Mouse (Mus musculus) c-Kit-negative CD71-positive TER-119-positive erythroid progenitor cells, embryonic 14.5 days (primary cell): ENCODE results near the gene Gm3336.

Experiments
- DNase-seq: peaks from one replicate; pipeline ENCODE4 v3.0.0-alpha.2; 2013; ENCODE audit warnings: low read depth, low spot score

Gene Gm3336

DNA sequence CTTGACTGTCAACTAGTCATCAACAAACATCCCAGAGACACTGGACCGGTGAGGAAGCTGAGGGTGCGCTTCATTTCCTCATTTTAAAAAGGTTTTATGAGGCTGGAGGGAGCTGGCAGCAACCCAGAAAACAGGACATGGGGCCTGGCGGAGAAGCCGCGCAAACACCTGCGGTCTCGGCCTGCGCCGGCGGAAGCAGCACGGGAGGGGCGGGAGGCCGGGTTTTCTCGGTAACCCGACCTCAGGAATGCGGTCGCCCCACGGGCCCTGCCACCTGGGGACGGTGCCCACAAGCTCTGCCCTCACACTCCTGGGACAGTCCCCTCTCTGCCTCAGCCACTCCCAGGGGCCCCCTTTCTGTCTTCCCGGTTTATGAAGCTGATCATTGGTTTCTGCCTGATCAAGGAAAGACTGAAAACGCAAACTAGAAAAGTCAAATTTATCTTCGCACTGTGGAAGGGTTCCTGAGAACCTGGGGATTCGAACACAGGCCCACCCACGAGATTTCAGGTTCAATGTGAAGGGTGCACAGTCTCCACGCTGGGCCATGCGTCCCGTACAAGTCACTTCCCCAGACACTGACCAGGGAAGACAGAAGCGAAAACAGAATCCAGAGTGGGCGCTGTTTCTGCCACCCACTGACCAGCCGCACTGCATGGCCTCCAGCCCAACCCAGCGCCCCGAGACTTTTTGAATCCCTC is 22.9 kb upstream of the Gm3336 start:
- DNase-seq, result no peak

DNA sequence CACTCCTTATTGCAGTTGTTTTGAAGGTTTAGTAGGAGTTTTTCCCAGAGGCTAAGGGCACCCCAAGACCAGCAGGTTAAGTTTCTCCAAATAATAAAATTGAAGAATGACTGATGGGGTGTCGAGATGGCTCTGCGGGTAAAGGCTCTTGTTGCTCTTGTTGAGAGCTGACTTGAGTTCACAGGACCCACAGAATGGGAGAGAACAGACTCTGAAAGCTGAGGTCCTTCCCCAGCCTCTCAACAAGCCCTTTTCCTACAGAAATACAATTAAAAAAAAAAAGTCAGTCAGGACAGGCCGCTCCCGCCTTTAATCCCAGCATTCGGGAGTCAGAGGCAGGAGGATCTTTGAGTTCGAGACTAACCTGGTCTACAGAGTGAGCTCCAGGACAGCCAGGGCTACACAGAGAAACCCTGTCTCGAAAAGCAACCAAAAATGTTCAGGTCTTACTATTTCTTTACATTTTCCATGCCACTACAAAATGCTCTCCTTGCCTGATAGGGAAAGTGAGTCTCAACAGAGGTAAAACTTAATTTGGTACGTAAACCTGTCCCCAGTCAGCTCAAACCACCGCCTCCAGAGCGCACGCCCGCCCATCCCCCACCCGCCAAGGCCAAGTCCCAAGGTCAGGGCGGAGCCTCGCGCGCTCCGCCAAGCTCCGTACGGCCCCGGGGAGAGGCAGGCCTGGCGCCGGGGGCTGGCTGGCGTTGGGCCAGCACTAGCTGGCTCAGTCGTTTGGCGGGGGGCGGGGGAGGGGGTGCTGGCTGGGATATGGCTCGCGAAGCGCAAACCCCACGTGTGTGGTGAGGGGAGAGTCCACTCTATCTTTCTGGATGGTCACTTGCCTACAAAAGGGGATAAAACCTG is 22.1 kb upstream of the Gm3336 start:
- DNase-seq, result peak; percentile 80

DNA sequence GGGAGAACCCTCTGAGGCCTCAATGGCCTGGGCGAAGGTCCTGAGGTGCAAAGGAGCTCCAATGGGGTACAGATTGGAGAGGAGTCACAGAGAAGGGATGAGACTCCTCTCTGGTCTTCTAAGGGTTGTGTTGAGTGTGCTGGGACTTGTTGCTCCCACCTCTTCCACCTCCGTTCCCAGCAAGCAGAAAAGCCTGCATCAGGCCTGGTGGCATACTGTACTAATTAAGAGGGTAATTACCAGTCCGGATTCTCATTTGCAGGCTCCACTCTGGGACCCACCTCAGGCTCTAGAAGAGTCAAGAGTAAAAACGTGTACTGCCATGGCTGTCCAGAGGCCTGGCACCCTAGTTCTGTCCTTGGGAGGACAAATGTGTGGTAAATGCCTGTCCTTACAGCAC is 21.4 kb upstream of the Gm3336 start:
- no peak for DNase-seq

DNA sequence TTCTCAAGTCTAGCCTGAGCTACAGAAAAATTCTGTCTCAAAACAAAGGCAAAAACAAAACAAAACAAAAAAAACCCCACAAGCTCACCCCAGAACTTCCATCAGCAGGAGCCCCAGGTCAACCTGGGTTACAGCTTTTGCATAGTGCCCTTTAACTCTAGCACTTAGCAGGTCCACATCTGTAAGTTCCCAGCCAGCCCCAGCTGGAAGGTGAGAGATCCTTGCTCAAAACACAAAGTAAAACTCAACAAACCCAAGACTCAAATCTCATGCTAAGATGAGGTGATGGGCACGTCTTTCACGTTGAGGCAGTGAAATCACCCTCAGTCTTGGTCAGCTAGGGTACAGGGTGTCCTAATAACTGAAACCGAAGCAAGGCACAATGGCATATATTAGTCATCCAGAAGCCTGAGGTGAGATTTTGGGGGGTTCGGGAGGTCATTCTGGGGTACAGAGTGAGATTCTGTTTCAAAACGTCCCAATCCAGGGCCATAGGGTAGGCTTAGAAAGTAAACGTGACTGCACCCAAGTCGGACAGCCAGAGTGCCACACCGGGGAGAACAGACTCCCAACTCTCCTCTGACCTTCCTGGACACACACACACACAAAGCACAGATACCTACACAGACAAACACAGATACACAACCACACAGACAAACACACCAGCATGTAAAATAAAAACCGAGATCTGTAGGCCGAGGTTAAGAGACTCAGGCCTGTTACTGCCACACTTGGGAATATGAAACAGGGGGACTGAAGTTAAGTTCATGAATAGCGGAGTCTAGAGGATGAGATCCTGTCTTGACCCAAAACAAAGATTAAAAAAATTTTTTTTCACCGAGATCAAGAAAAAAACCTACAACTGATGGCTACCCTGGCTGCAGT is 20.7 kb upstream of the Gm3336 start:
- no peak for DNase-seq

DNA sequence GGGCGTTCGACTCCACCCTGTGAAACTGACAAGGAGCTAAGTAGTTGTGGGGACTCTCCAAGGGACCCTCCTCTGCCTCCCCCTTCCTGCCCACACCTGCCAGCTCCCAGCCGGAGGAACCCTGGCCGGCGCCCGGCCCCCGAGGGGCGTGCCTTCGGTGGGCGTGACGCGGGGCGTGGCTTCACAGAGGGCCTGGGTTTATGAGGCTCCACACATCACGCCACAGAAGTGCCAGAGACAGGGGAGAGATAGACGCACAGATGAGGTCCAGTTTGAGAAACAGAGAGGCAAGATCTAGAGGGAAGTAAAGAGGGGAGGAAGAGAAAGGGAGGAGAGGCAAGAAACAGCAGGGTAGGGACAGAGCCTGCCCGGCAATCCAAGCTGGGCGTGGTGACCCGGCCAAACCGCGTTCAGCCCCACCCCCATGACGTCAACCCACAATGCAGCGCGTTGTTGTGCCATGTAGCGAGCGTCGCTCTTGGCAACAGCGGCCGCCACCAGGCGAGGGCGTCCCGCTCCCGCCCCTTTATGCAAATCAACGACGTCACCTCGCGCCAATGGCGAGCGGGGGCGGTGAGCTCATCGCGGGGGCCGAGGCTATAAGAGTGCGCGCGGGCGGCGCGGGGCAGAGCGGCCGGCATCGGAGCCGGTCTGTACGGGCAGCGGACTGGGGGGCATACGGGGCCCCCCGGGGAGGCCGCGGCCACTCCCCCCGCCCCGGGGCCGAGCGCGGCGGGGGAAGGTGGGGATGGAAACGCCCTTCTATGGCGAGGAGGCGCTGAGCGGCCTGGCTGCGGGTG is 19.8 kb upstream of the Gm3336 start, which contains the start of gene Jund:
Gene Jund (plus strand): TSS at position 640 of the 800 bp plus-strand sequence.
- peak; percentile 99 for DNase-seq

DNA sequence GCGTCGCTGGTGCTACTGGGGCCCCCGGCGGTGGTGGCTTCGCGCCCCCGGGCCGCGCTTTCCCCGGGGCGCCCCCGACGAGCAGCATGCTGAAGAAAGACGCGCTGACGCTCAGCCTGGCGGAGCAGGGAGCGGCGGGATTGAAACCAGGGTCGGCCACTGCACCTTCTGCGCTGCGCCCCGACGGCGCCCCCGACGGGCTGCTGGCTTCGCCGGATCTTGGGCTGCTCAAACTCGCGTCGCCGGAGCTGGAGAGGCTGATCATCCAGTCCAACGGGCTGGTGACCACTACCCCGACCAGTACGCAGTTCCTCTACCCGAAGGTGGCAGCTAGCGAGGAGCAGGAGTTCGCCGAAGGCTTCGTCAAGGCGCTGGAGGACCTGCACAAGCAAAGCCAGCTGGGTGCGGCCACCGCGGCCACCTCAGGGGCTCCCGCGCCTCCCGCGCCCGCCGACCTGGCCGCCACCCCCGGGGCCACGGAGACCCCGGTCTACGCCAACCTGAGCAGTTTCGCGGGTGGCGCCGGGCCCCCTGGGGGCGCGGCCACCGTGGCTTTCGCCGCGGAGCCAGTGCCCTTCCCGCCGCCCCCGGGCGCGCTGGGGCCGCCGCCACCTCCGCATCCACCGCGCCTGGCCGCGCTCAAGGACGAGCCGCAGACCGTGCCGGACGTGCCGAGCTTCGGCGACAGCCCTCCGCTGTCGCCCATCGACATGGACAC is 19.1 kb upstream of the Gm3336 start:
- peak; percentile 40 for DNase-seq

DNA sequence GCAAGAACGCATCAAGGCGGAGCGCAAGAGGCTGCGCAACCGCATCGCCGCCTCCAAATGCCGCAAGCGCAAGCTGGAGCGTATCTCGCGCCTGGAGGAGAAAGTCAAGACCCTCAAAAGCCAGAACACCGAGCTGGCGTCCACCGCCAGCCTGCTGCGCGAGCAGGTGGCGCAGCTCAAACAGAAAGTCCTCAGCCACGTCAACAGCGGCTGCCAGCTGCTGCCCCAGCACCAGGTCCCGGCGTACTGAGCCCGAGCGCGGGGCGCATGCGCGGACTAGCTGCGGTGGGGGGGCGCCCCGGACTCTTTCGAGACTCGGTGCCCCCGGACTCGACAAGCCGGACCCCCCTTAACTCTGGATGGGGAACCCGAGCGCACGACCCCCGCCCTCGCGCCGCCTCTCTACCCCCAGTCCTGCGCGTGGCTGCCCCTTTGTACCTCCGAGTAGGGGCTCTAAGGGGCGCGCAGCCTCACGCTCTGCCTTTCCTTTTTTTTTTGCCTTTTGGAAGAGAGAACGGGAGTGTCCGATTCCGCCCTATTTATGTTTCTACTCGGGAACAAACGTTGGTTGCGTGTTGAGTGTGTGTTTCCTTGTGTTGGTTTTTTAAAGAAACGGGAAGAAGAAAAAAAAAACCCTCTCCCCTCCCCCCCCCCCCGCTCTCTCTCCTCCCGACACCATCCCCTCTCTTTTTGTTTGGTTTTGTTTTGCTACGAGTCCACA is 18.3 kb upstream of the Gm3336 start:
- DNase-seq, result peak; percentile 47

DNA sequence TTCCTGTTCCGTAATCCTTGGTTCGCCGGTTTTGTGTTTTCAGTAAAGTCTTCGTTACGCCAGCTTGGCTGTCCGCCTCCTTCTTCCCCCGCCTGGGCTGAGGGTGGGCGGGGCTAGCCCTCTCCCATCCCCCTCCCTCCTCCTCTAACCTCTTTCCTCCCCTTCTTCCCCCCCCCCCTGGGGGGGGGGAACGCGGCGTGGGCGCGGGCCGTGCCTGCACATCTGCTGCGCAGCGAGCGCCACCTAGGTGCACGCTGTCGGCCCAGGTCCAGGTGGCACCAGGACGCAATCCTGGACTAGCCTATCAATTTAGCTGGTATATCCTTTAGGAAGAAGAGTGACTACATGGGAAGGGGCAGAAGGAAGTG is 17.8 kb upstream of the Gm3336 start:
- DNase-seq, result peak; percentile 66

DNA sequence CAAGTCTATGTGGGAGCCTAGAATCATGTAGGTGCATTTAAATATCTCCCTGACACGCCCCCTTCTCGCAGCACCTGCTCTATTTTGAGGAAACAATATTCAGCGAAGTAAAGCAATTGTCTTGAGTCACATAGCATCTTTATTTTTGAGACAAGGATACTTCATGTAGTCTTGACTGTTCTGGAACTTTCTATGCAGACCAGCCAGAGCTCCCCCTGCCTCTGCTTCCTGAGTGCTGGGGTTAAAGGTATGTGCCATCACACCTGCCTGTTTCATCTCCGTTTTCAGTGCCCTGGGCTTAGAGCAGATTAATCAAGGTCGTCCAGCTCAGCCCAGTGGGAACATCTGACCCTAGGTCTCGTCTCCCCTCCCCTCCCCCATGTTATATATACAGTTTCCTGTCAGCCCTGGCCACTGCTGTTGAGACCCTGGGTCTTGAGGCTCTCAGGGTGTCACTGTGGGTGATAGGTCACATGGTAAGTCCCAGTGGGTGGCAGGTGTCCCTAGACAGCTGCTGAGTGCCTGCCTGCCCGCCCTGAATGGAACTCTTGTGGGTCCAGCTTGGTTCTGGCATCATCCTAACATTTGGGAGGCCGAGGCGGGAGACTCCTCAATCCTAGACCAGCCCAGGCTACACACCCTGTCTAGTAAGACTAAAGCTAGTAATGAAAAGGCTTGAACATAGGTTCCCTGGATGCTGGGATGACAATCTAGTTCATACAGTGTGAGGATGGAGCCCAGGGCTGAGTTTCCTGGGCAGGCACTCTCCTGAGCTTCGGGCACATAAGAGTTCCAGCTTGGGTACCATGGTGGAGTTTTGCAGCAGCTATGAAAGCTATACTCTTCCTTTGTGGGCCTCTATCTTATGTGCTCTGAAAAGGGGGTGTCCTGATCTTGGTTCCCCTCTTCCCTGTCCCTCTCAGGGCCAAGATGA is 17.0 kb upstream of the Gm3336 start:
- DNase-seq, result no peak

DNA sequence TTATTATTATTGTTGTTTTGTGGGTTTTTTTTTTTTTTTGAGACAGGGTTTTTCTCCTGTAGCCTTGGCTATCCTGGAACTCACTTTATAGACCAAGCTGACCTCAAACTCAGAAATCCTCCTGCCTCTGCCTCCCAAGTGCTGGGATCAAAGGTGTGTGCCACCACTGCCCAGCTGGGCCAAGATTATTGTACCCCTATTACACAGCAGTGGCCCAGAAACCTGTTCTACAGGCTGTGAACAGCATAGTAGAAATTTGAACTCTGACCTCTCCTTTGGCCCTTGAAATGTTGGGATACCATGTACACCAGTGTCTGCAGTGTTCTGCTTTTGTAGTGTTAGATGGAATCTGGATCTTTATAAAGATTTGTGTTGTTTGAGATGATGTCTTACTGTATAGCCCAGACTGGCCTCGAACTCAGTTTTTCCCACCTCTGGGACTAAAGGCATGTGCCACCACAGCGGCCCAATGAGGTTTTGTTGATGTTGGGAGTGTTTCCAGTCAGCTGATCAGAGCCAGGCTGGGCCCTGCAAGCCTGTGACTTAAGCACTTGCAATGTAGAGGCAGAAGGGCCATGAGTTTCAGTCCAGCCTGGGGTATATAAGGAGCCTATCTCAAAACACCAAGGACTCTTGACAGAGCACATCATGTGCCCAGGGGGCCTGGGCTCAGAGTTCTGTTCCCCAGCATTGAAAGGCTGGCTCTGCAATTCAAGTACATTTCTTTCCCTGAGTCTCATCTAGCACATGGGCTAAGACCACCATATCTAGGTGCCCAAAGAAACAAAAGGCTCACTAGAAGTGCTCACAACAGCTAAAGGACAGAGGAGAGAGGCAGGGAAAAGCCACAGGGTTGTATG is 16.1 kb upstream of the Gm3336 start:
- DNase-seq, result no peak

DNA sequence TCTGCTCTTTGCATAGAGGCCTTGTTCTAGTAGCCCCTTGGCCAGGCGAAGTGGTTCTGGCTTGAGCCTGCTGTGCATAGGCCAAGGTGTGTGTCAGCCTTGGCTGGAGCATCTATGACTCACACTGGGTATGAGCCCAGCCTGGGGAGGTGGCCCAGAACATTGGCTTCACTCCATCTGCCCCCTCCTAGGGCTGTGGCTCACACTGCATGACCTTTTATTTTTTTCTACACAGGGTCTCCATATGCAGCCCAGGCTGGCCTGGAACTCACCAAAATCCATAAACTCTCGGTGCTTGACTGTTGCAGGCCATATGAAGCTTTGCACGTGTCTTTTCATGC is 15.5 kb upstream of the Gm3336 start:
- DNase-seq, result no peak

DNA sequence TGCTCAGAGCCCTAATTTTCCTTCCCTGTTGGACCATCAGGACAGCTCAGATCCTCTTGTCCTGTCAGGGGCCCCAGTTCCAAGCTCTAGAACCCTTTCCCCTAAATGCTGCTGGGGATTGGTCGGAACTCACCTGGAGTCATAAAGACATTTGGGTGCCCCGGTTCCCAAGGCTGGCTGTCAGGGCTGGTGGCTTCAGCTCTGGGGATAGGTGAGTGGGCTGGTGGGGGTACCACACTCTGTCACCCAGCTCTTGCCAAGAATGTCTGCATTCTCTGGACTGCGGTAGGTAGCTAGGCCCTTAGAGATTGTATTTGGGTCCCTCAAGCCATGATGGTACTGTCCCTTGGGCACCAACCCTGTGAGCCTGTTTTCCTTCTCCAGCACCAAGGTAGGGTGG is 15.1 kb upstream of the Gm3336 start, which contains the start of gene Iqcn:
Gene Iqcn (plus strand): TSS at position 171 of the 400 bp plus-strand sequence.
- DNase-seq, result no peak

DNA sequence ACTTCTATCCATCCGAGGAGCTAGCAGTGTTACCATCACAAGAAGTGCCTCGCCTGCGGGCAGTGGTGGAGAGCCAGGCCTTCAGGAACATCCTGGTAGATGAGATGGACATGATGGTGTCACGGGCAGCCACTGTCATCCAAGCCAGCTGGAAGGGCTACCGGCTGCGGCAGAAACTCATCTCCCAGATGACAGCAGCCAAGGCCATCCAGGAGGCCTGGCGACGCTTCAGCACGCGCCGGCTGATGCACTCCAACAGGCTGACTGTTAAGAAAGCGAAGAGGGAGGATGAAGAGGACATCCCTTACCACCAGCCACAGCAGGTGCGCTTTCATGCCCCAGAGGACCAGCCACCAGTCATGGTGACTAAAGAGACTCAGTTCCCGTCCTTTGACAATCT is 10.1 kb upstream of the Gm3336 start:
- no peak for DNase-seq

DNA sequence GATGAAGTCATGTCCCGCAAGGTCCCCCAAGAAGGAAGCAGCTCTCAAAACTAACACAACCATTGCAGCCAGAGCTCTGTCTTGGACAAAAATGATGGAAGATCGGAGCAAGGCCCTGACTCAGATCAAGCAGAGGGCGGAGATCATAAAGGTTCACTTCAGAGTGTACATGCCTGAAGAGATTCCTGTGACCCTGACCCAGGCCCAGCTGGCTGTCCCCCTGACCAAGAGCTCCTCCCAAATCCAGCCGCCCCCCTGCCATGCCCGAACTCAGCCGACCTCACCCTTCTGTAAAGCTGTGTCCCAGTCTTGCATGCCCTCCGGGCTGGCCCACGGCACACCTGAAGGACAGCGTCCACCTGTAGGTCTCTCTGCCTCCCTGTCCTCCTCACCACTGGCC is 8.5 kb upstream of the Gm3336 start:
- no peak for DNase-seq

DNA sequence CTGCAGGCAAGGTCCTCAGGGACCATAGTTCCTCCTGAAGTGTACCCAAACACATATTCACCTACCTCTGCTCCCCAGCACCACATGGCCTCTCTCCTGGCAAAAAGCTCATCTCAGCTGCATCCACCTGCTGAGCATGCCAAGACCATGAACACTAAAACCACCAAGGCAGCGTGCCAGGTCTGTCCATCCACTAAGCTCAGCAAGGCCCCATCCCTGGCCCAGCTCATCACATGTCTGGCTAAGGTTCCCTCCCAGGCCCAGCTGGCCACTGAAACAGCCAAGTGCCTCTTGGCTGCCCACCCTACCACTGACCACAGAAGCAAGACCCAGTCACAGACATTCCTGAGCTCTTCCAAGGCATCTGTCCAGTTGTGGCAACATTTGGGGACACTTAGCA is 8.0 kb upstream of the Gm3336 start:
- no peak for DNase-seq

DNA sequence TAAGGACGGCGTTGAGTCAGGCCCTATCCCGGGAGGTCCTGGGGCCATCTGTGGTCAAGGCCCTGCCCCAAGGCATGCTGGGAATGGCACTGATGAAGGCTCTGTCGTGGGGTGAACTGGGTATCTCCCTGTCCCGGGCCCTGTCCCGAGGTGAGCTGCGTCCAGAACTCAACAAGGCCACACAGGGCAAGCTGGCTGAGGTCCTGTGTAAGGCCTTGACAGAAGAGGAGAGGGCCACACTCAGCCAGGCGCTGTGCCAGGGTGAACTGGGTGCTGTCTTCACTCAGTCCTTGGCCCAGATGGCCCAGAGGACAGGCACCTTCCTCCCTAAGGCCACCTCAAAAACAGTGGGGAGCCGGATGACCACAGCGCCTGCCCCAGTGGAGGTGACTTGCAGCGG is 7.3 kb upstream of the Gm3336 start:
- DNase-seq, result no peak

DNA sequence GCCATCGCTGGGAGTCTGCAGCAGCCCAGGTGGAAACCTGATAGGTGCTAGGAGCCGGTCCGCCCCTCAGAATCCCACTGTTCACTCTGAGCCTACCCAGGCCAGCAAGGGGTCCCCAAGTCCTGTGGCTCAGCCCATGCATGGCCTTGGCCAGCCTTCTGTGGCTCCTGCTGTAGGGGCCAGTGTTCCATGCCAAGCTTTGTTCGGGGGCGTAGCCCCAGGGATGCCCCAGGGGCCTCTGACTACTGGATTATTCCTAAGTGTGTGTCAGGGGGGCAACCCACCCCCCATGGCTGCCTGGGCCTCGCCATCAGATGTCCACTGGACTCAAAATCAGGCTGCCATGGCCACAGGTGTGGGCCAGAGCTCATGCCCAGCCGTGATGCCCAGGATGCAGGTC is 4.4 kb upstream of the Gm3336 start:
- no peak for DNase-seq

DNA sequence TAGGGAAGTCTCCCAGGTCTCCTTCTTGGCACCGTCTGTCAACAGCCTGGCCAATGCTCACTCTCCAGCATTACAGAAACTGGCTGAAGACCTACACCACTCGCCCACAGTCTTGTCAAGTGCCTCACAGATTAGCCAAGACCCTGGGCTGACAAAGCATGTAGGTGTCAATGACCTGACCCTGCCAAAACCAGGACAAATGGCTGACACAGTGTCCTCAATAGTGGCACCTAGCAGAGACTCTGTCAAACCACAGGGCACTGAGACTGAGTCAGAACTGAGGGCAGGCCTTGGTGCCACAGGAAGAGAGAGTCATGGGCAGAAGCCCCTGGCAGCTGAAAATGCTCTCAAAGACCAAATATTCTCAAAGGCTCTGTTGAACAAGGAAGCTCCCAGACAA is 3.3 kb upstream of the Gm3336 start:
- no peak for DNase-seq
